Mouse (Mus musculus) hindbrain, postnatal 0 days (tissue): Measurements from ENCODE around the gene Myo1e. TPM values are rescaled to one million over a fixed set of nuclear protein-coding genes. Genes with fewer than 3 reads are reported as not detected.

Source experiments
- ATAC-seq: fragments of 200-750 bp; cut with Nextera tagmentation; 2 replicates; pipeline ENCODE4 v1.8.0; 2017; ENCODE audit warnings: mild to moderate bottlenecking, moderate TSS enrichment, moderate library complexity
- DNase-seq: peaks from one replicate; pipeline ENCODE4 v3.0.0-alpha.2; 2015; ENCODE audit warnings: low spot score
- H3K27ac ChIP-seq: fragments of 300-500 bp; sonication (generic); 2 replicates; pipeline ENCODE4 v1.5.1; 2014; ENCODE audit warnings: mild to moderate bottlenecking
- H3K27me3 ChIP-seq: fragments of 300-500 bp; sonication (generic); 2 replicates; pipeline ENCODE4 v1.6.1; 2014; ENCODE audit warnings: low read length, mixed read lengths; ENCODE audit not compliant: insufficient read depth
- H3K36me3 ChIP-seq: fragments of 300-500 bp; sonication (generic); 2 replicates; pipeline ENCODE4 v1.6.1; 2014; ENCODE audit warnings: low read length, mixed read lengths; ENCODE audit not compliant: insufficient read depth
- H3K4me1 ChIP-seq: fragments of 300-500 bp; sonication (generic); 2 replicates; pipeline ENCODE4 v1.6.1; 2014; ENCODE audit warnings: antibody characterized with exemption, low read length, mixed read lengths; ENCODE audit not compliant: insufficient read depth
- H3K4me2 ChIP-seq: fragments of 300-500 bp; sonication (generic); 2 replicates; pipeline ENCODE4 v1.6.1; 2014; ENCODE audit warnings: low read depth, mild to moderate bottlenecking, low read length, moderate library complexity, mixed read lengths
- H3K4me3 ChIP-seq: fragments of 300-500 bp; sonication (generic); 2 replicates; pipeline ENCODE4 v1.5.1; 2014; ENCODE audit warnings: low read length
- H3K9ac ChIP-seq: fragments of 300-500 bp; sonication (generic); replicated peaks from 2 replicates; pipeline ENCODE4 v1.6.1; 2014; ENCODE audit warnings: mild to moderate bottlenecking, low read length, moderate library complexity, mixed read lengths
- H3K9me3 ChIP-seq: fragments of 300-500 bp; sonication (generic); 2 replicates; pipeline ENCODE4 v1.6.1; 2016; ENCODE audit warnings: low read length, mixed read lengths
- CTCF ChIP-seq: IDR thresholded peaks from 2 replicates; pipeline ENCODE4 v1.5.1; 2016; ENCODE audit warnings: antibody characterized with exemption, control low read depth, low read depth
- WGBS: fragments of 180-500 bp; shearing (Covaris S2); extraction: QIAGEN DNeasy Blood & Tissue Kit; methylation state at CpG from one replicate; pipeline ENCODE4 v1.1.7; 2014; 5-methylcytosine and 5-hydroxymethylcytosine counted together
- polyA plus RNA-seq: library from polyadenylated mRNA; unstranded; fragments of >200 nt; fragmentation: Nextera tagmentation; extraction: Ambion mirVana; gene quantifications from 2 replicates; pipeline ENCODE4 v1.2.1, GENCODE M21; 2015
- total RNA-seq: library from RNA; depleted of rRNA; stranded (reverse); fragments of >200 nt; gene quantifications from 2 replicates; pipeline ENCODE4 v1.2.3, GENCODE M21; 2014

The Myo1e gene
- total and polyA plus RNA-seq, 2 experiments from 2014 or later, result 5.4 to 8.9 TPM

DNA sequence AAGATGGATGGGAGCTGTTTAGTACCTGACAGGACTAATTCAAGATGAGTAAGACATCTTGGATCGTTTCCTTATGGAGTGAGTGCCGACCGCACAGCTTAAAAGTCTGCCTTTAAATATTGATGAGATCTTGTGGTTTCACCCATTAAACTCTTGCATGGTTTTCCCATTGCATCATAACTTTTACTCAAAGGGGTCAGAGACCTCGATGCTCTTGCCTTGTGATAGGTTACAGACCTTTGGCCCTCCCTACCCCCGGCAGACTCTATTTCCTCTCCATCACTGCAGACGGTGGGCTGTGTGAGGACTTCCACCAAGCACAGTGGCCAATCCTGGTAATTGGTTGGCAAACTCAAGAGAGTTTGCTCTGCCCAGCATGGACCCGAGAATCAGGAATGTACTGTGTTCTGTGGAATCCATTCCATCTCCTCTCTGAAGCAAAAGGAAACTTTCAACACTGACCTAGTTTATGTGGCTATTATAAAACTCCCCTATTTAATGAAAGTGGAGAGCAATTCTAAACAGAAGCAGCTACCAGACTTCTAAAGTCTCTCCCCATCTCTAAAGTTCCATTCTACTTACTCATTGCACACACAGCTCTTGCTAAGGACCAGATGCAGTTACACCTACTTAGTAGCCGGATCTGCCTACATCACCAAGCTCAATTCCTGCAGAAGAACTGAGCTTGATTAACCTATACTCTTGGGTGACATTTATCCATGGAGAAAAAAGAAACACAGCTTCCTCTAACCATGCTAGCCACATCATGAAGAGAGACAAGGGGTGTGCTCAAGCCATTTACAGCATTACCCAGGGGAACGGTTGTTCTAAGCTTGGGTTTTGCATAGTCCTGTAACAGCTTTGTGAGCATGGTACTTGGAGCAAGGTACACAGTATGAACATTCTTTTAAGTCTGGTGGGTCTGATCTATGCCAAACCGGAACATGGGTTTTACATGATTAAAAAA lies 25.2 kb downstream of the Myo1e start:
- Histone ChIP-seq H3K27ac (no peak overlapping the region), H3K27me3 (no peaks in the 10 kb centered on the region), H3K36me3 (no peaks in the 10 kb centered on the region), H3K9ac (no peak overlapping the region), H3K9me3 (no peaks in the 10 kb centered on the region), H3K4me2 (no peak overlapping the region), H3K4me1 (no peaks in the 10 kb centered on the region), H3K4me3 (no peak overlapping the region)
- 89% methylated on average over 10 of the region's 10 CpGs for WGBS
- no peak for DNase-seq
- no peak for TF ChIP-seq CTCF
- ATAC-seq, result no peak

DNA sequence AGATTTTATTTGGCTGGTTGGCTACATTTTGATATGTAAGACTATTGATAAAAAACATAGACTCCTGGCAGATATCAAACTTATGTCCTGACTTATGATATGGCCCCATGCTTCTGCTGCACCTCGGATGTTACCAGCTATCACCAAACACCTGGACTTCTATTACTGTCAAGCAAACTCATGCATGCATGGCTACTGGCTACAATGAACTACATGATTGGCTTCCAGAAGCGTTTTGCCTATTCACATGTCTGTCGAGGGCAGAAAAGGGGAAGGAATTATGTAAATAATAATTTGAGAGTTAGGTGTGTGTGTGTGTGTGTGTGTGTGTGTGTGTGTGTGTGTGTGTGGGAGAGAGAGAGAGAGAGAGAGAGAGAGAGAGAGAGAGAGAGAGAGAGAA lies 30.0 kb downstream of the Myo1e start:
- Histone ChIP-seq H3K36me3 (no peaks in the 10 kb centered on the region), H3K4me2 (no peak overlapping the region), H3K4me3 (no peak overlapping the region), H3K9ac (no peak overlapping the region), H3K27ac (no peak overlapping the region), H3K27me3 (no peaks in the 10 kb centered on the region), H3K9me3 (no peaks in the 10 kb centered on the region), H3K4me1 (no peaks in the 10 kb centered on the region)
- no peak for DNase-seq
- no peak for TF ChIP-seq CTCF
- ATAC-seq, result no peak
- WGBS, result 85% methylated on average over 3 of the region's 3 CpGs

DNA sequence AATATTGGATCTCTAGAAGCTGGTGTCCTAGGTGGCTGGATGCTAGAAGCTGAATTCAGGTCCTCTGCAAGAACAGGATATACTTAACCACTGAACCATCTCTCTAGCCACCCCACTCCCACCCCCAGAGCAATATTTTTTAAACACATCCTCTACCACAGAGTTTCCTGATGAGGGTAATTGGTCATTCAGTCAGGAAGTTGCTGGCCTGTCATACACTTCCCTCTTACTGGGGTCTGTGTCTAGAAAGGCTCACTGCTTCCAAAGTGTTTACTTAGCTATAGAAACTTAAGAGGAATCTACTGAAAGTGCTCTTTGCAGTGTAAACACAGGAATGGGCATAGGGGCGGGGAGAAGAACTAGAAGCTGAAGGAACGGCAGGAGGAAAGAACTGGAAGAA lies 30.4 kb downstream of the Myo1e start:
- 67% methylated on average over 2 of the region's 2 CpGs for WGBS
- no peak overlapping the region for H3K4me3 ChIP-seq
- no peaks in the 10 kb centered on the region for H3K36me3 ChIP-seq
- no peak overlapping the region for H3K9ac ChIP-seq
- no peak overlapping the region for H3K27ac ChIP-seq
- TF ChIP-seq CTCF, result no peak
- no peaks in the 10 kb centered on the region for H3K9me3 ChIP-seq
- H3K4me1 ChIP-seq, result no peaks in the 10 kb centered on the region
- H3K4me2 ChIP-seq, result no peak overlapping the region
- no peaks in the 10 kb centered on the region for H3K27me3 ChIP-seq
- DNase-seq, result no peak
- ATAC-seq, result no peak

DNA sequence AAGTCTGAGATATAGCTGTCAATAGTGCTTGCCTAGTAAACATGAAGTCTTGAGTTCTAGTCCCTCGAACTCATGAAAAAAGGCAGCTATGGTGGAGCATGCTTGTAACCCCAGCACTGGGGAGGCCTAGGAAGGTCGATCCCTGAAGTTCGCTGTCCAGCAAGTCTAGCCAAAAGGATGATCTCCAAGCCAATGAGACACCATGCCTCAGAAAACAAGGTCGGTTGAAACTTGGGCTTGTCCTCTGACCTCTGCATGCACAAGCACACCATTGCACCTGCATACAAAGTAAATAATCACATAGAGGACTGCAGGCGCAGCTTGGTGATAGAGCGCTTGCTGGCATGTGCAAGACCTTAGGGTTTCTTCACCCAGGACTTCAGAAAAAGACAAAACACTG lies 31.2 kb downstream of the Myo1e start:
- Histone ChIP-seq H3K27me3 (no peaks in the 10 kb centered on the region), H3K27ac (no peak overlapping the region), H3K9me3 (no peaks in the 10 kb centered on the region), H3K9ac (no peak overlapping the region), H3K4me2 (no peak overlapping the region), H3K4me3 (no peak overlapping the region), H3K36me3 (no peaks in the 10 kb centered on the region), H3K4me1 (no peaks in the 10 kb centered on the region)
- DNase-seq (no peak), ATAC-seq (no peak)
- no peak for TF ChIP-seq CTCF
- WGBS, result 91% methylated on average over 6 of the region's 6 CpGs

DNA sequence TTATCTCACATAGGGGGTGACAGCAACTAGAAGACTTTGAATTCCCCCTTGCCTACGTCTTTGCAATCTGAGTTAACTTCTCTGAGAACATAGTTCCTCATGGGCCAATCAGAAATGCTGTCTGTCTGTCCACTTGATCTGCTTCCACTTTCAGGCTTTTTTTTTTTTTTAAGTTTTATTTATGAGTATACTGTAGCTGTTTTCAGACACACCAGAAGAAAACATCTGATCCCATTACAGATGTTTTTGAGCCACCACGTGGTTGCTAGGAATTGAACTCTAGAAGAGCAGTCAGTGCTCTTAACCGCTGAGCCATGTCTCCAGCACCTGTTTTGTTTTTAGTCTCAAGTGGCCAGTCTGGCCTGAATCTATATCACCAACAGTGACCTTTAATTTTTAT lies 32.1 kb downstream of the Myo1e start:
- Histone ChIP-seq H3K36me3 (no peaks in the 10 kb centered on the region), H3K4me3 (no peak overlapping the region), H3K4me2 (no peak overlapping the region), H3K9ac (no peak overlapping the region), H3K4me1 (no peaks in the 10 kb centered on the region), H3K9me3 (no peaks in the 10 kb centered on the region), H3K27ac (no peak overlapping the region), H3K27me3 (no peaks in the 10 kb centered on the region)
- no peak for TF ChIP-seq CTCF
- ATAC-seq (no peak), DNase-seq (no peak)
- WGBS, result 89% methylated on average over 3 of the region's 3 CpGs

DNA sequence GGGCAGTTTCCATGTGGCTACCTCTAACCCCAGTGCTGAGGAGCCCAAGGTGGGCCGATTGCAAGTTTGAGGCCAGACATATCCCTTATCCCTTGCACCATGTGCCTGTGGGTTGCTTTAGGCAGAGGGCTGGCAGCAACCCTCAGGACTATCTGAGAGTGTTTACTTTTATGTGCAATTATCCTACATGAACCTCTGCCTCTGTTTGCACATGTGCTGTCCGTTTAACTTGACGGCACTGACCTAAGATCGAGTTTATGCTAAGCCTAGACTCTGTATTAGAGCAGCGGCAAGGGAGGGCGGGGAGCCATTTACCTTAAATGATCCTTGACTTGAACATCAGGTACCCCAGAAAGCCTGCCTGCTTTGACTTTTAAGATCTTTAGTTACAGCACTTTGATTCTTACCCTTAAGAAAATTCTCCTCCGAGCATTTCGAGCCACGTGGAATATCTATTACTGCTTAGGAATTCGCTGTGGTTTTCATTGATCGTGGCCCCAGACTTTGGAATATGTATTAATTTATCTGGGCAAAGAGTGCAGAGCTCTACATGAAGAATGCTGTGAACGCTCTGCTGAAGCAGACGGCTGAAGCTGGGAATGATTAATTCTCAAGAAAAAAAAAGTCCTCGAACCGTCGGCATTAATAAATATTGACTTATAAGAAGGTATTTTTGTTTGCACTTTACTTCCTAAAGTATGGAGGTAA lies 33.7 kb downstream of the Myo1e start:
- no peak overlapping the region for H3K4me2 ChIP-seq
- 83% methylated on average over 16 of the region's 16 CpGs for WGBS

More for the DNA sequence above, 33.7 kb downstream of the Myo1e start:
- no peak overlapping the region for H3K4me3 ChIP-seq
- H3K9me3 ChIP-seq, result no peaks in the 10 kb centered on the region
- no peak for ATAC-seq
- H3K4me1 ChIP-seq, result no peaks in the 10 kb centered on the region
- no peak overlapping the region for H3K9ac ChIP-seq
- no peaks in the 10 kb centered on the region for H3K36me3 ChIP-seq
- TF ChIP-seq CTCF, result no peak
- no peak overlapping the region for H3K27ac ChIP-seq
- DNase-seq, result no peak
- H3K27me3 ChIP-seq, result no peaks in the 10 kb centered on the region
